Mouse (Mus musculus): ENCODE measurements at regions not wholly inside any gene's neighbourhood (a gene's known extent, or its start where the extent isn't known, plus 50 kb on each side); places are given as distances from the start of the nearest gene placed in this dataset.

DNA sequence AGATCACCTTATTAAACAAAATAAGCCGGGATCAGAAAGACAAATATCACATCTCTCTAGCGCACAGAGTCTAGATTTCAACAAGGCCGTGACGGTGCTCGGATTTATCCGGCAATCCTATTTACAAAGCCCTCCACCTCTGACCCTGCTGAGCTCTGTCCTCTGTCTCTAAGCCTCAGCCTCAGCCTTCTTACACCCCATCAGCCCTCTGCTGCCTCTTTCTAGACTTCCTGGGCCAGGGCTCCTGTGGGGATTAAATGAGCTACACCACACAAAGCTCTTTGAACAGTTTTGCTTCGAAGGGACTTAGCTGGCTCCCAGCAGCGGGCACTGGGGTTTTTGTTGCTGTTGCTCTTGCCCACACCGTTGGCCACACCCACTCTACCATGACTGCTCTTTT lies 211.8 kb downstream of the CK137956 start:
- DNase-seq (ENCODE audit: low read depth, low spot score), result no peak

DNA sequence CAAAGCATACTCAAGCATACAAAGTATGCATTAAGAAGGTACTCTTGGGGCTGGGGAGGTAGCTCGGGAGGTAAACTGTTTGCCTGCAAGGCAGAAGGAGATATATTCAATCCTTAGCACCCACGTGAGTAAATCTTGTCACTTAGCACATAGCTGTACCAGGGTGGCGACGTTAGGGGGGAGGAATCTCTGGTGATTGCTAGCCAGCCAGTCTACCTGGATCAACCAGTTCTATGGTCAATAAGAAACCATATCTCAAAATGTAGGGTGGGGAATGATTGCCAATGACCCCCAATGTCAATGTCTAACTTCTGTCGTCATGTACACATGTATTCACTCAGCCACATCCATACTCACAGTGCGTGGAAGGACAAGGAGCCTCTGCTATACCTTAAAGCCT lies 214.5 kb downstream of the CK137956 start:
- DNase-seq (ENCODE audit: low read depth, low spot score), result no peak

DNA sequence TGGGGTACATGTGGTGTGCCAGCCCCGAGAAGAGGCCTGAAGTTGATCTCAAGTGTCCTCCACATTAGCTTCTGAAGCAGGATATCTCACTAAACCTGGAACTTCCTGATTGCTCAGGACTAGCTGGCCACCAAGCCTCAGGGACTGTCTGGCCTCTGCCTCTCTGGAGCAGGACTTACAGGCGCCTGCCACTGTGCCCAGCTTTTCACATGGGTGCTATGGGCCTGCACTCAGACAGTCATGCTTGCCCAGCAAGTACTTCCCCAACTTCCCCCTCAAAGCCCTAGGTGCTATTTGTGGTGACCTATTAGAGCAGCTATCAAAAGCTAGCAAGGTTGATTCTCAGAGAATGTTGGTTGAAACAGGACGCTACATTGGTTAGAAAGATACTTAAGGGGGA lies 220.0 kb downstream of the CK137956 start:
- DNase-seq (ENCODE audit: low read depth, low spot score), result no peak

DNA sequence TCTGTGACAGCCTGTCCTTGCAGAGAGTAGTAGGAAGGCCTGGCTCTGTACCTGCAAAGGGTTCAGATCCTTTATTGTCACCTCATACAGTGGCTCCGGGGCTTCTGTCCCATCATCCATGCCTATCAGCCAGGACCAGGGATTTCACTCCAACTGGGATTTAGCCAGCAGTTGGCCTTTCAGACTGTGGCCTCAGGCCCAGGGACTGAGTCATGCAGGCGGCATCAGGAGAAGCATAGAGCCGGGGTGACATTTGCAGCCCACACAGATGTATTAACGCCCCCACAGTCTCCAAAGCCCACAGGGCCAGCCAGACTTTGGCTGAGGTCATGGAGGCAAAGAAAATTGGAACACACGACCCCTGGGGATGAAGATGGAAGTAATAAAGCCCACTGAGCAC lies 222.9 kb downstream of the CK137956 start:
- DNase-seq (ENCODE audit: low read depth, low spot score), result no peak

DNA sequence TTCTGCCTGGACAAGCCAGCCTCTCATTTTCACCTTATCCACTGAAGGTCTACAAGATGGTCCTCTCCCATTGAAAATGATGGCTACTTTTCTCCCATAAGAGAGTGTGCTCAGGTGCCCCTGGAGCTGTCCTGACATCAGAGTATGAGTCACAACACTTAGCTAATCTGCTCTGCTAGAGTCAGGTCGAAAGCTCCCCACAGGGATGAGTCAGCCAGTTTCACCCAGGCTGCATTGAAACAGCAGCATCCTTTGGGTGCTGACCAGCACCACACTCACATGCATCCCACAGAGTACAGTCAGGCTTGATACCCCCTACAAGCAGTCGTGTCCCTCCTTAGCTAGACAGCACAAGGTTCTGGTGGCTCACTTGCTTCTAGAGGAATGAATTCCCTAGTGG lies 234.0 kb downstream of the CK137956 start:
- no peak for DNase-seq (ENCODE audit: low read depth, low spot score)

DNA sequence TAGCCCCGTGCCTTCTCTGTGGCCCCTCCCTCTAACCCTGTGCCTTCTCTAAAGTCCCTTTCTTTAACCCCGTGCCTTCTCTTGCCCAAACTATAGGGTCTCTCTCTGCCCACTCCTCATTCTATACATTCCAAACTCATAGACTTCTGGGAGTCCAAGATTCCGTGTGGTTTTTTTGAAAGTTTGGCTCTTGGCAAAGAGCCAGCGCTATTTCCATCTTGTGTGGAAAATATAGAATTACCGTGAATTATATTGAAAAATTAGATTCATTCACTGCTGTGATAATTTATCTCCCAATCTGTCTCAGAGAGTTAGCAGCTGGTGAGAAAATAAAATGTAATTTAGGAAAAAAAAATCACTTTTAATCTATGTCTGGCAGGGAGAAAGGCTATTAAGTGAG lies 234.6 kb downstream of the CK137956 start:
- DNase-seq (ENCODE audit: low read depth, low spot score), result no peak

DNA sequence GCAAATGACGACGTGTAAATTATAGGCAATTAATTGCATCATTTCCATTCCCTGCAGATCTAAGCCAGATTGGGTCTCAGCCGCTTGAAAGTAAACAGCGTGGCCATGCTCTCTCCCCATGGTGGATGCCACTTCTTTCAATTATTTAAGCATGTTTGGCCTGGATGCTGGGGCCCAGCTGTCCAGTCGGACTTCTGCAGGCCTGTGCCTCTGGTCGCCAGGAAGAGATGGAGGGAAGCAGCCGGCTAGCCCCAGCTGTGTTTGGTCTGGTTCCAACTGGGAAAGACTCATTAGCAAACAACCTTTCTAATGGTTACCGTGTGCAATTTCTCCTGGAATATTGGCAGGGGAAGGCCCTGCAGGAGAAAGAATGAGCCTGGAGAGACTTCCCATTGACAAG lies 236.1 kb downstream of the CK137956 start:
- no peak for DNase-seq (ENCODE audit: low read depth, low spot score)

DNA sequence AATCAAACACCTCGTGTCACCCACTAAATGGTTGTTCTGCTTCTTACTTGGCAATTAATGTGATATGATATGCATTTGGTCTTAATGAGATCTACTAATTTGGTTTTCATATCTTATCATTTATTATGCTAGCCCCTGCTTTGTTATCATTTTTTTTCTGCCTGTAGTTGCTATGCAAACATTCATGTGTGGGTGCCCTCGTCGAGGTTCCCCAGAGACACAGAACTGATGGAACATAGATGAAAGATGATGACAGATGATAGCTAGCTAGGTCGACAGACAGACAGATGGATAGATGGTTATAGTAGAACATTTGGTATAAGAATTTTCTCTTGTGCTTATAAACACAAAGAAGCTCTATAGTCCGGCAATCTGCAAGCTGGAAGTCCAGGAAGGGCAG lies 252.1 kb downstream of the CK137956 start:
- no peak for DNase-seq (ENCODE audit: low read depth, low spot score)

DNA sequence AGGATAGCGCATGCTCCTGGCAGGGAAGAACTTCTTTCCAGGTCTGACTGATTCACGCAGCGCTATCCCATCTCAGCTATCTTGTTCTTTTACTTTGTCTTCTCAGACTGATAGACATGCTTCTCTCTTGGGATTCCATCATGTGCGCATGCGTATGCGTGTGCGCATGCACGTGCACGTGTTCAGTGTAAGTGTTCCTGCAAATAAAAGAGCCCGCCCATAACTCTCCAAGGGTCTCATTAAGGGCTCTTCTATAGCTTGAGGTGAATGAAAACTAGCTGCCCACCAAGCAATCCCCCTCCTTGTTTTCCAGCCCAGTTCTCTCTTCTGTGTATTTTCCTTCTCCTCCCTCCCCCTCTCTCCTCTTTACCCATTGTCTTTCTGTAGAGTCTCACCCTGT lies 258.5 kb downstream of the CK137956 start:
- DNase-seq (ENCODE audit: low read depth, low spot score), result no peak

DNA sequence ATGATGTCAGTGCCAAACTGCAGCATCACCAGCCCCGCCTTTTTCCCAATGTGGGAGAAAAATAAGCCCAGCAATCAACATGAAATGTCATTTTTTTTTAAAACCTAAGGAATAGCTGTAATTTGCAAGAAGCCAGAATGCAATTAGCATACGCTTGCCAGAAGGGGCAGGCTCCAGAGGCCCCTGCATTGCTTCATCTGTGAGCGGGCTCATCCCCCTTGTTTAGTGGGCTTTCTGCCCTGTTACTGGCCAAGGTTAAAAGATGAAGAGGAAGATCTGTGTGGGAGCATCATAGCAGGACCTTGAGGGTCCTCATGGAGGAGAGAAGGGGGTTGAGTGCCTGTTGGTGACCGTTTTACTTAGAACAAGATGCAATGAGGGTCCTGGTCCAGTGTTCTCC lies 259.9 kb downstream of the CK137956 start:
- no peak for DNase-seq (ENCODE audit: low read depth, low spot score)

DNA sequence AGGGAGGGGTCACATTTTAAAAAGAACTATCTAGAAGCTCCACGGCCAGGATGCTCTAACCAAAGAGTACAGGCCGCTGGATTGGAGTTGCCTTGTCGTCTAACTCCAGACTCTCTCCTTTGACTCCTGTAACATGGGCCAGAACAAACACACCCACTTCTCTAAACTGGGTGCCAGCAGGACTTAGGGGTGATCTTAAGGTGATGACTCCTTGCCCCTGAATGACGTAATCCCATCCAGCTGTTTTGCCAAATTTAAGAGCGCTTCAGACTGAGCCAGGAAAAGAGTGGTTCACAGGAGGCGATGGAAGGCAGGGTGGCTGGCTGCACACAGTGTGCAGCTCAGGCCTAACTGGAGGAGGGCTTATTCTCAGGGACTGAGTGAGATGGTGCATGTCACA lies 261.0 kb downstream of the CK137956 start:
- no peak for DNase-seq (ENCODE audit: low read depth, low spot score)

DNA sequence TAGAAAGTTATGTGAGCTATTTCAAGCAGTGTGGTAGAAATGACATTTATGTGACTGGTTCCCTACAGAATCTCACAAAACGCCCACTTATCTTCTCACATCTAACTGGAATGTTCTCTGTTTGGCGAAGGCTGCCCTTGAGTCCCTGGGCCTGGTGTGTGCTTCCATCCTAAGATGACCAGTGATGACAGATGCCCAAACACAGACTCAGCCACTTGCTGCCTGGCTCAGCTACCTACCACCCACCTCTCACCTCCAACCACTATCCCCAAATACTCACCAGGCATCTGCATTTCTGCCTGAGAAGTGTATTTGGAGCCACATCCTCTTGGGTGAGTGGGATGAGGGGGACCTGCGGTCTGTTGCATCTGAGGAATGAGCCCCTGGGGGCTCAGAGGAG lies 262.6 kb downstream of the CK137956 start:
- DNase-seq (ENCODE audit: low read depth, low spot score), result no peak

DNA sequence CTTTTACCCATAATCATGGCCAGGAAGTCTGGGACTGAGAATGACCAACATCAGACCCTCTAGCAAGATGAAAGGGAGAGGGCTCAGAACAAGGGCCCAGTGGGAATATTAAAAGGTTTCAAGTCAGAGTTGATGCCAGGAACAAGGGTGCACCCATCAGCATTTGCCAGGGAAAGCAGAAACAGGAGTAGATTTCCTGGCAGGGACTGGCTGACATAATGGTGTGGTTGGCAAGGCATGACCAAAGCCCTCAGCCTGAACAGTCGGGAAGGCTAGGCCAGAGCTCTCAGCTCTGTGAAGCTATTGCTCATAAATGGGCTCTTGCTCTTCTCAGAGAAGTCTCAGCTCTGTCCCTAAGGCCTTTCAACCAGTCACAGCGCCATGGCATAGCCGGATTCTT lies 263.6 kb downstream of the CK137956 start:
- DNase-seq (ENCODE audit: low read depth, low spot score), result no peak

DNA sequence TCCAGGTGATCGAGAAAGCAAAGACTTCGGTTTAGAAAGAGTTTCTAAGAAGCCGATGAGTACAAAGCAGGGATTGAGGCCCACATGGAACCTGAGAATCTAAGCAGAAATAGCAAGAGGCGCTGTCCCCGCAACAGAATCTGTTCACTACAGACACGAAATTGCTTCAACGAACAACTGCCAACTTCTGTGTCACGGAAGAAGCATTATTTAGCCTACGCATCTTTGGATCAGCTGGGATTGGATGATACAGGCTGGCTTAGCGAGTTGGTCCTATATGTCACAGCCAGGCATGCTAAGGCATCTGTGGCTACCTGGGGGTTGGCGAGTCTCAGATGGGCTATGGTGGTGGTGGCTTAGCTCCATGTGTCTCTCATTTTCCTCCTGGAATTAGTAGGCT lies 269.1 kb downstream of the CK137956 start:
- no peak for DNase-seq (ENCODE audit: low read depth, low spot score)

DNA sequence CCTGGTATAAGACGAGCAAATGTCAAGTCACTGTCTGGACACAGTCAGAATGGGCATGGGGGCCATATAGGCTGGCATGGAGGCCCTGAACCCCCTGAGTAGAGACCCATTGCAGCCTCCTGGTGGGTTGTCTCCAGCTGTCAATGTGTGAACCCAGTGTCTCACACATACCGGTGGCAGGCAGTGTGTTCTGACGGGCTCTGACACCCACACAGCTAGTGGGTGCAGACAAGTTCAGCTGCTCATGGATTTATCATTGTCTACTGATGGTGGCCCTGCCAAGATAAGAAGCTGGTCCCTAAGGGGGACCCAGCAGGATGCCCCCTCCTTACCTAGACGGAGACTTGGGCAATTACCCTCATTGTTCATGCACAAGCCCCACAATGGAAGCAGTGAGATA lies 280.8 kb downstream of the CK137956 start:
- DNase-seq (ENCODE audit: low read depth, low spot score), result no peak

DNA sequence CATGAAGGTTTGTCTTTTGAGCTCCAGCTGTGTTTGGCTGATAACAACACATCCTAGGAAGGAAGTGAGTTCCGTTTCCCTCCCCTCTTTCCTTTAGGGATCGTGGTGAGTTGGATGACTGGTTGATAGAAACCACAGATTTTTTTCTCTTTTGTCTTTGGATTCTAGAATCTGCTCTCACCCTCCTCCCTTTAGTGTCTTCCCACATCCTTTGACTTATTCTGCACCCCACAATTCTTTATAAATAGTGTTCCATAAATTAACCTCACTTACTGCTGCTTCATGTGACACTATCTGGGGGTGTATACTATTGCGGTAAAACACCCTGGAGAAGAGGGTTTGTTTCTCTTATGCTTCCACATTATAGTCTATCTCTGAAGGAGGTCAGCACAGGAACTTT lies 285.7 kb downstream of the CK137956 start:
- no peak for DNase-seq (ENCODE audit: low read depth, low spot score)

DNA sequence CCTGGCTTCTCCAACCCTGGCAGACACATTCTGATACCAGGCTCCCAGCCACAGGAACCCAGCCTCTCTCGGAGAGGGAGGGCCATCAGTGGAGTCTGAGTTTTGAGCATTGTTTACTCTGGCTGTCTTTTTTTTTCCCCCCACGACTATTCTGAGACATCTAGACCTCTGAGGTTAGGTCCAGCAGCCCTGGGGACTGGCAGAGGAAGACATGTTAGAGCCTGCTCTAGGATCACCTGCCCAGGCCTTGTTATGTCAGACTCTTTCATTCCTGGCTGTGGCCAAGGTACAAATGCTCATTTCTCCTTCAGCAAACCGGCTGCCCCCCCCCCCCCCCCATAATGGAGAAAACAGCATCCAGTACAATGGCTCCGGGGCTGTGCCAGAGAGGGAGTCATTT lies 291.4 kb downstream of the CK137956 start:
- DNase-seq (ENCODE audit: low read depth, low spot score), result no peak

DNA sequence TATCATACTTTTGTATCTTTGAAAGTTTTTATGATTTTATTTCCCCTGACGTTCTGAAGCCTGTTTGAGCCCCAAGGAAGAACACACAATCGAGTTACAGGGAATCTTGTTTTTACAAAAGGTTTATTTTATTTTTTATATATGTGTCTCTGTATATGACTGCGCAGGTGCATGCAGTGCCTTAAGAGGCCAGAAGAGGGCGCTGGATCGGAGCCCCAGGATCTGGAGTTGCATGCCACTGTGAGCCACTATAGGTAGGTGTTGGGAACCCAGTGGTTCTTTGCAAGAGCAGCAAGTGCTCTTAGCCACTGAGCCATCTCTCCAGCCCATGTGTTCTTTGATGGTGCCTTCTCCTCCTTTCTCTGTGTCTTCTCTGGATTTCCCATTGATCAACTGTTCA lies 292.3 kb downstream of the CK137956 start:
- no peak for DNase-seq (ENCODE audit: low read depth, low spot score)

DNA sequence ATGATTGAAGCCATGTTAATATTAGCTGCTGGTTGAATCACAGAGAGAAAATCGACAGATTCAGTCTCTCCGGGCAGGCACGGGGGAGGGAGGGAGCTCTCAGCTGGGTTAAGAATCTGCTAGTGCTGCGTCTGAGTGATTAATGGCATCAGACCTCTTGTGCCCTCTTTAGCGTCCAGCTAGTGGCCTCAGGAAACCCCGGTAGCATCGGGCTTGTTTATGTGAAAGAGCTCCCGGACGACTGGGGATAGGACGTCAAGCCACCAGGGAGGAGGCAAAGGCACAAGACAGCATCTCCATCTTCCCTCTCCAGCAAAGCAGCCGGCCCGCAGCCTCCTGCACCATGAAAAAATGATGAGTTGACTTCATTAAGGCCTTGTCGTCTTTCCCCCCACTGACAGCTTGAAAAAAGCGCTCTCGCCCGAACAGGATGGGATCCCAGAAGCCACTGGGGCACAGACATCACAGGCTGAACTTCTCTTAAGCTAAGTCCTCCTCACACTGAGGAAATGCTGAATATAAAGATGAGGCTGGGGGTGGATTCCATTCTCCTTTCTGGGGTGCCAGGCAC lies 294.9 kb downstream of the CK137956 start:
- peak; percentile 12 for DNase-seq (ENCODE audit: low read depth, low spot score)

DNA sequence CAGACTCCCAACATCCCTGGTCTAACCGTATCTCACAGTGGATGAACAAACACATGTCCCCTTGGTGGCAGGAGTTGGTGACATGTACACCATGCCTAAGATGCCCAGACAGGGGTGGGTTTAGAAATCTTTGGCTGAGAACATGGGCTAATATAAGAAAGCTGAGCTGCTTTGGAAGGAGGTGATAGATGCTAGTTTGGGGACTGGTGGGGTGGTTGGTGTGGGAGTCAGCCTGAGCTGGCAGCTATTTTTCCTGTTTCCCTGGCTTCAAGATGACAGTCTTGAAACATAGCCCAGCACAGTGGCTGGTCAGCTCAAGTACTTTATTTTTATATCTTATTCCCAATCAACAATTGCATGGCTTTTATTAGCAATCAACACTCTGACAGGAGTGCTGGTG lies 302.0 kb upstream of the Gjb5 start:
- DNase-seq (ENCODE audit: low read depth, low spot score), result no peak

DNA sequence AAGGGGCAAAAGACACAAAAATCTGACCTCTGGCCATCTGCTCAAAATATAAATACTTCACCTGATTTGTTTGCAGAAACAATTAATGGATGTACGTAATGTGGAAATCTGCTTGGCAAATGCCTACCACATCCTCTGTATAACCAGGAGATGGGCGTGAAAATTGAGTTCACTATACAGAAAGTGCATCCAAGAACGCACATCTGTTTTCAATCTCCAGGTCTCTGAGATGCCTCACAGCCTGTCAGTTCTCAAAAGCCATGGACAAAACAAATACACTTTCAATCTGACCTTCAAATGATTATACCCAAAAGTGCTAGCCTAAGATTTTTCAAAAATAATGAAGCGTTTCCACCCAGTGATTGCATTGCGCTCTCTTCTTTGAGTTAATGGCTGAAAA lies 293.6 kb upstream of the Gjb5 start:
- no peak for DNase-seq (ENCODE audit: low read depth, low spot score)

DNA sequence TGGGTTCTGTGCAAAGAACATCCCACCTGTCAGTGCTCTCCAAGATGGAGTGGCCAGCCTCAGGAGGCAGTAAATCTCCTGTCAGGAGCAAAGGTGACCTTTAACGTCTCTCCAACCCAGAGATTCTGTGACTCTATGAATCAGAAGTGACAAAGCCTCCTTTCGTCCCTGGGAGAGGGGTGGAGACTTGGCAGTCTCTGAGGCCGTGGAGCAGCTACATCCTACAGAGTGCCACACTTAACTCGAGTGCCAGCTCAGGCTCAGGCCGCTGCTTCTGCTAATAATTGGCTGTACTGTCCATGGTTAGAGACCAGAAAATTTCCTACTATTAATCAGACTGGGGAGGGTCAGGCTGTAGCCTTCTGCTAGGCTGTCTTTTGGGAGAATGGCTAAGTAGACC lies 290.0 kb upstream of the Gjb5 start:
- no peak for DNase-seq (ENCODE audit: low read depth, low spot score)

DNA sequence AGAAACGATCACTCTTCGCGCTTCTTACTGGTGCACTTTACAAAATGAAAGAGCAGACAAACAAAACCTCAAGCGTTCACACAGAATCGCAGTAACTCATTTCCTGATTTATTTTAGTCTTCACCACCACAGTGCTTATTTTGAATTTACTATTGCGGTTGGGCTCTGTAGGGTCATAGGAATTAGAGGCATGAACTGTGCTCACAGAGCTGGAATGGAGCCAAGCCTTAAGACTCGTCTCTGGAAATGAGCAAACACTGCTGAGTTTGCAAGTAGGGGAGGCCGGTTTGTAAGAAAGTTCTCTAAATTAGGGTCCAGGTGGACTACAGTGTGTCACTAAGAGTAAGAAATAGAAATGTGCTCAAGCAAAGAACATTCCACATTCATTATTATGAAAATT lies 289.2 kb upstream of the Gjb5 start:
- DNase-seq (ENCODE audit: low read depth, low spot score), result no peak

DNA sequence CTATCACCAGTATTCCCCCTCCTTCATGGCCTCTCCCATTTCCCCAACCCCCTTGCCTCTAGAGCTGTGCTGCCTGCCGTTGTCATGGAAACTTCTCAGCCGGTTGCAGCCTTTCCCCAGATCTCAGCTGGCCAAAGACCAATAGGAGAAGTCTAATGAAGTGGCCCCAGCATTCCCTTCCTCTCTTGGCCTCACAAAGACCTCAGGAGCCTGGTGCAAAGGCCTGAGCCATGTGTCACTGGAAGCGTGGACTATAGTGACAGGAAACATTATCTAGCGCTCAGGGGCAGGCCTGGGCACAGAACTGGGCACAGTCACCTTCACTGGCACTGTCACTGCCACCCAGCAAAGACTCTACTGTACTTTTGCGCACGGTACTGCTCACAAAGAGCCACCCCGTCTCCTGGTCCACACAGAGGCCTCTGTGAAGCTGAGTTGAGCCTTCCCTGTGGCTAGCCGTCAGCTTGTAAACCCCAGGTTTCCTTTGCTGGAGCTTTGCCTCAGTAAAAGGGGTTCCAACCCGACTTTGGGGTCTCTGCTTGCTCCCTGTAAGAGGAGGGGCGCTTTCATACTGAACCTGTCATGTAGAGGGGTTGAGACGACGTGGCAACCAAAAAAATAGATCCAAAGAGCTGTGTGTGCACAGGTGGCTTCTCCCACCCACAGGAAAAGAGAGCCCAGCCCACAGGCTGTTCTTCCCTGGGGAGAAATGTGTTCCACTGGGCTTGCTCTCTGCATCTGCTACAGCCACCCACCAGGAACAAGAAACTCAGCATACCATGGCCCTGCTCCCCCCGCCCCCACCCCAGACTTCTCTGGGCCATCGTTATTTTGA lies 282.5 kb upstream of the Gjb5 start:
- peak; percentile 78 for DNase-seq (ENCODE audit: low read depth, low spot score)
